Mouse (Mus musculus): ENCODE measurements around the gene Dazap2. TPM values are rescaled to one million over a fixed set of nuclear protein-coding genes. Genes with fewer than 3 reads are reported as not detected.
"Not testable (repeated sequence)": the region's sequence is repeated elsewhere in the genome, so short reads cannot be mapped to it uniquely, and the experiment has no call there.

The Dazap2 gene
- total RNA-seq, 4 experiments from 2014 or later, result 106 to 135 (median 115) TPM

DNA sequence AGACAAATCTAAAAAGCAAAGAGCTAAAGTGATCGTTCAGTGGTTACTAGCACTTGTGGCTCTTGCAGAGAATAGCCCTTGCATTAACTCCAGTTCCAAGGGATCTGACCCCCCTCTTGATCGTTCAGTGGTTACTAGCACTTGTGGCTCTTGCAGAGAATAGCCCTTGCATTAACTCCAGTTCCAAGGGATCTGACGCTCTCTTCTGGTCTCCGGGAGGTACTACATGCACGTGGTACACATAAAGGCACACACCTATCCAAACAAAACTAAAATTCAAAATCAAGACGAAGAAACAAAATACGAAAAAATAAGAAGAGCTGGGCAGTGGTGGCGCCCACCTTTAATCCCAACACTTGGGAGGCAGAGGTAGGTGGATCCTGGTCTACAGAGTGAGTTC is 8.5 kb upstream of the Dazap2 start:
- not testable (repeated sequence) for DNase-seq (ENCODE audit: low spot score in 2 of 2)

GRCm38 (mm10) chr15:100611951-100612350 is 3.2 kb upstream of the Dazap2 start:
- DNase-seq (ENCODE audit: low spot score in 2 of 2), result no peak

- DNase-seq (ENCODE audit: low spot score in 2 of 2), result no peak
Measured at GRCm38 (mm10) chr15:100612432-100612831, 2.7 kb upstream of the Dazap2 start.

- DNase-seq (ENCODE audit: low spot score in 2 of 2), result peak in 1 of 2 experiments; percentile 80
Measured at GRCm38 (mm10) chr15:100613584-100613983, 1.6 kb upstream of the Dazap2 start.

DNA sequence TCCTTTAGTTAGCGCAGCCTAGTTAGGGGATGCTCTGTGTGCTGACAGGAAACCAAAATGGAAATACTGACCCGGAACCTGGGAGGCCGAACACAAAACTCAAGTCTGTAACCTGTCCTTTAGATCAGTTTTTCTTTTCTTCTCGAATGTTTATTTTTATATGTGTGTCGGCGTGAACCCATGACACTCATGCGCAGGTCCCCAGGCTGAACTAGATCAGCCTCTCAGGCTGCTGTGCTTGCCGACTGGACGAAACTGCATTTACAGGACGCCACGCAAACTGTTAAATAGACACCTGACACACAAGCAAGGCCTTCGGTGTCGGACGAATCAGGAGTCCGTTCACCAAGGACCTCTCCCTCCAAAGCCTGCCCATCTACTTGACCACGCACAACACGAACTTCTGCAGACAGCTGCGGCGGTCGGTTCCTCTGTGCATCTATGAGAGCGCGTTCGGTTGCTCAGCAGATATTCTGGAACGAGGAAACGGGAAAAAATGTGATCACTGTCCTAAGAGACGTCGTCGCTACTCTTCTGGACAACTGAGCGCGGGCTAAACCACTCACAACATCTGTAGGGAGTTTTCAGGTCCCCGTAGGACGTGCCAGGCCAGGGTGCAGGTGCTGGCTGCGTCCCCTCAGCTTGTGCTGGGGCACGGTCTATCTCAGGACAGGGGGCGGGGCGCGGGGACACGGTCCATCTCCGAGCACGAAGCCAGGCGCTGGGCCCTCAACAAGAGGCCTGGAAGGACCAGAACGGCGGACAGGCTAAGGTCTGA is 742 bp upstream of the Dazap2 start:
- peak in 1 of 2 experiments; percentile 55 for DNase-seq (ENCODE audit: low spot score in 2 of 2)

DNA sequence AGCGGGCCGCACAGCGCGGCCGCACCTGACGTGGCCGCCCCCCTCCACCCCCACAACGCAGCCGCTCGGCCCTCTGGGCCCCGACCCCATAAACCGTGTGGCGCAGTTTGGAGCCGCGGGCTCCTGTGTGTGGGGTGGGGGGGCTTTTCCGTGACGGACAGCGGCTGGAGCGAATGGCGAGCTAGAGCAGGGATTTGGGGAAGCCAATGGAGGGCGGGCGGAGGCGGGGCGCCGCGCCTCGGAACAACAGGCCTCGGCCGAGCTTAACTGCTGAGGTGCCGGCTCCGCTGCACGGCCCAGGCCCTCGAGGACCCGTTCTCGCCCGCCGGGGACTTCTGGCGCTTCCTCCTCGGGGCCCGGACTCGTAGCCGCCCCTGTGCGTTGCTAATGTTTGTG is 674 bp downstream of the Dazap2 start:
- DNase-seq (ENCODE audit: low spot score in 2 of 2), result peak; percentile 82 to 87

- DNase-seq (ENCODE audit: low spot score in 2 of 2), result no peak
Measured at GRCm38 (mm10) chr15:100616221-100616620, 1.1 kb downstream of the Dazap2 start.

GRCm38 (mm10) chr15:100619200-100619599 is 4.1 kb downstream of the Dazap2 start:
- DNase-seq (ENCODE audit: low spot score in 2 of 2), result no peak

- not testable (repeated sequence) for DNase-seq (ENCODE audit: low spot score in 2 of 2)
Measured at GRCm38 (mm10) chr15:100621671-100622070, 6.5 kb downstream of the Dazap2 start.

DNA sequence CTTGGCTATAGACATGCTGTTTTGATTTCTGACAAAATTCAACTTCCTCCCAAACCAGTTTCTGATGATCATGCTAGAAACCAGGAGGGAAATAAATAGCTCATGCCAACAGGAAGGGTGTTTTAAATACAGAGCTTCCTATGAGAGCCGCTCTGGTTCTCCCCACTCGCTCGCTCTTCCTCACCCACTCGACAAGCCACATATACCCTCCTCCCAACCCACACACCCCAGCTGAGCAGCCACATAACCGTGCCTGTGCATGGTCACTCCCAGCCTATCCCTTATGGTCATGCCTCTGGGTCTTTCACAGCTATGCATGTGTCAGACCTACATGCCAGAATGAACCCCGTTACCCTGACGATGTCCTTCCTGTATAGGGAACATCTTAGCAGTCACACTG is 7.0 kb downstream of the Dazap2 start:
- DNase-seq (ENCODE audit: low spot score in 2 of 2), result no peak

DNA sequence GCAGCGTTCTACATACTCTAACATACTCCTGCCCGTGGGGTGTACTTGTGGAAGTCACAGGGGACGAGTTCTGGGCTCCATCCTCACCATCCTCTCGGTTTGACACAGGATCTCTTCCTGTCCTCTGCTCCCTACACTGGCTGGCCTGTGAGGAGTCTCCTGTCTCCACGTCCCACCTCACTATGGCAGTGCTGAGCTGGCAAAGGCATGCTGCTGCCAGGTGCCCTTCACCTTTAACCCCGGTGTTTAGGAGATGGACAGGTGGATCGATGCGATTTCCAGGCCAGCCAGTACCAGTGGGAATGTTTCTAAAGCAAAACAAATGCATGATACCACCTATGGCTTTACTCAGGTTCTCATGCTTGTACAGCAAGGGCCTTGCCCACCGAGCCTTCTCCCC is 8.6 kb downstream of the Dazap2 start:
- DNase-seq (ENCODE audit: low spot score in 2 of 2), result no peak

DNA sequence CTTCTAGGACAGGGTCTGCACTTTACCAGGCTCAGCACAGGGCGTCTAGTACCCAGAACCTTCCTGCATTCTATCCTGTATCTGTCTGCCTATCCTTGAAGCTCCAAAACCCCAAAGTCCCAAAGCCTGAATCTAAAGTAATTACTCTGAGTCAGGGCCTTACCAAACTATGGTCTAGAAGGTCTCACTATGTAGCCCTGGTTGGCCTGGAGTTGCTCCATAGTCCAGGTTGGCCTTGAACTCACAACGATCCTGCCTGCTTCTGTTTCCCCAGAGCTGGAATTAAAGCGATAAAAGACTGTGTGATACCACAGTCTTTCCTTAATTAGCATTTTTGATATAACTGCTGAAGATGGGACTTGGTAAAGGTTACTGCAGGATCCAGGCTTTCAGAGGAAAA is 9.3 kb downstream of the Dazap2 start:
- no peak for DNase-seq (ENCODE audit: low spot score in 2 of 2)

DNA sequence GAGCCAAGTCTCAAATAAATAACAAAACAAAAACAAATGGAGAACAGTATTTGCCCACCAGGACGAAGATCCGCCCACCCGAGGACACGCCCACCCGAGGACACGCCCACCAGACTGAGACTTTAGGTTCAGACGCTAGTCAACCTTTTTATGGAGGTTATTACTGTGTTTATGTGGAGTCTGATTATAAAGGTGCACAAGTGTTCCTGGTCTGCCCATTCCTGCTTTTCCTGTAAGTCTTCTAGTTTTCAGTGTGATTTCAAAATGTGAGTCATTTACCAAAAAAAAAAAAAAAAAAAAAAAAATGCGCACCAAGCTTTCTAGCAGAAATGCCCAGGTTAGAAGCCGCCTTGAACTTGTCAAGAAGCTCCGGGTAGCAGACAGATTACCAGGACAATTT is 12.1 kb downstream of the Dazap2 start:
- no peak for DNase-seq (ENCODE audit: low spot score in 2 of 2)

DNA sequence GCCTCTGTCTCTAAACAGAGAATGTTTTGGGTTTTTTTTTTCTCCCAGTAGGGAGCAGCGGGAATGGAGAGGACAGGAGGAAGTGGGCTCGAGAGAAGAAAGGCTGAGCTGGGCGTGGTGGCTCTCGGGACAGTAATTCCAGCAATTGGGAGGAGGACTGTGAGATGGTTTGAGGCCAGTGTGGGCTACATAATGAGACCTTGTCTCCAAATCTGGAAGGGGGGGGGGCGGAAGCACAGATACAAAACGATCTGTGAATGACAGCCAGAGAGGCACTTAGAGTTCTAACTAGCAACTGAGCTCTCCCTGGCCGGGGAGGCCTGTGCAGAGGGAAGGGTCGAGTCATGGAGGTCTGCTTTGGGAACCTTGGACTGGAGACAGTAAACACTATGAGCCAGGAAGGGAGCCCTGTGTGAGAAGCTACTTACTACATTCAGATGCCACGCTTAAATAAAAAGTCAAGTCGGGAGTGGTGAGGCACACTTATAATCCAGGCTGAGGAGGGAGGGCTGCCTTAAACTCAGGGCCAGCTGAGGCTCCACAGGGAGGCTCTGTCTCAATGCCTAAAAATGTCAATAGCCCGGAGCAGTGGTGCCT is 12.7 kb downstream of the Dazap2 start:
- no peak for DNase-seq (ENCODE audit: low spot score in 2 of 2)

- no peak for DNase-seq (ENCODE audit: low spot score in 2 of 2)
Measured at GRCm38 (mm10) chr15:100628797-100629196, 13.6 kb downstream of the Dazap2 start.

DNA sequence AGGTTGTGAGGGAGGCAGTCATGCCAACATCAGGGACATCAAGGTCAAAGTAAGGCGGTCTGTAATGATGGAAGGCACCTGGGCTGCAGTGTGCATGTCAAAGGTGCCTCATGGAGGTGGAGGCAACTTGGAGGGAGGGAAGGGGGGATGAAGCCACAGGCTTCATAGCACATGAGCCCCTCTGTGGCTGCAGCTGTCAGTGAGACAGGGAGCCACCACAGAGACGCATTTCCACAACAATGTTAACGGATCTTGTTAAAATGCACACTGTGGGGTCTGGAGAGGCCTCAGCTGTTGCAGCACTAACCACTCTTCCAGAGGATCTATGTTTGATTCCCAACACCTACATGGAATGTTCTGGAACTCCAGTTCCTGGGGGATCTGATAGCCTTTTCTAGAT is 15.0 kb downstream of the Dazap2 start:
- no peak for DNase-seq (ENCODE audit: low spot score in 2 of 2)

DNA sequence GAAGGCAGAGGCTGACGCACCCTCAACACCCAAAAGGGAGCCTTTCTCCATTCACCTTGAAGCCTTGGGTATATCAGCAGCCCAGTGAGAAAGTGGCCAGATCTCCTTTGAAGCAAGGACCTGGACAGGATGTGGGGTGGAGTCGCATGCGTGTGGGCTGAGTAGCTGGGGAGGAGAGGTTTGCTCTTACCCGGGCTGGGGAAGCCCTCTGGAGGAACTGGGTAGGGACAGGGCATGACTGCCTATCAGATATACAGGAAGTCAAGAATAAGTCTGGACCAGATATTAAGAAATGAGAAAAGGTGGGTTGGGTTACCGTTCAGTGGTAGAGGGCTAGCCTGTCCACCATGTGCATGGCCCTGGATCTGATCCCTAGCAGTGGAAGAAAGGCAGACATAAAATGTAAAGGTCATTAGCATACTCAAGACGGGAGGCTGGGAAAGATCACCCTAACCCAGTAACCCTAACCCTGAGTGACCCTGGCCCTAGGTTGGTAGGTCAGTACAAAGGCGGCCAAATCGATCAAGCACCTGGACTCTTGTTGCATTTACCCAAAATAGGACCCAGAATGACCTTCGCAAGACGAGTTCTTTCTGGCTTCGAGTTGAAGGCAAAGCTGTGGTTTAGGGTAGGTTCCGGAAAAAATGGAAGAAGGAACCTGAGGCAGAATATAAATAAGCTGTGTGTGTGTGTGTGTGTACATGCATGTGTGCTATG is 16.5 kb downstream of the Dazap2 start:
- no peak for DNase-seq (ENCODE audit: low spot score in 2 of 2)

GRCm38 (mm10) chr15:100632323-100632722 is 17.2 kb downstream of the Dazap2 start:
- DNase-seq (ENCODE audit: low spot score in 2 of 2), result no peak

DNA sequence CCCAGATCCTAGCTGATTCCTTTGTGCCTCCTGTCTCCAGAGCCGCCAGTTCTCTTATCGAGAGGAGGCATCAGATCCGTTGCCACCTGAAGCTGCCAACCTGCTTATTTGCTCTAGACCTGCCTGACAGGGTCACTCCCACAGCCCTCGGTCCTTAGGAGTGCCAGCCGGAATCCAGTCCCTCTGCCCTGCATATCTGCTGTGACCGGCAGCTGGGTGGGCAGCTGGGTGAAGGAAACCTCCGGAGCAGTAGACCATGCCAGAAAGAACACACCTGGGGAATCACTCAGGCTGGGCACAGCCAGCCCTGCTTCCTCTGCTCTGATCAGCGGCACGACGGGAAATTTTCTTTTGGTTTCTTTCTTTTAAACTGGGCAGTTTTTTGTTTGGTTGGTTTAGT is 18.2 kb downstream of the Dazap2 start:
- no peak for DNase-seq (ENCODE audit: low spot score in 2 of 2)

GRCm38 (mm10) chr15:100635239-100635638 is 20.1 kb downstream of the Dazap2 start:
- no peak for DNase-seq (ENCODE audit: low spot score in 2 of 2)

DNA sequence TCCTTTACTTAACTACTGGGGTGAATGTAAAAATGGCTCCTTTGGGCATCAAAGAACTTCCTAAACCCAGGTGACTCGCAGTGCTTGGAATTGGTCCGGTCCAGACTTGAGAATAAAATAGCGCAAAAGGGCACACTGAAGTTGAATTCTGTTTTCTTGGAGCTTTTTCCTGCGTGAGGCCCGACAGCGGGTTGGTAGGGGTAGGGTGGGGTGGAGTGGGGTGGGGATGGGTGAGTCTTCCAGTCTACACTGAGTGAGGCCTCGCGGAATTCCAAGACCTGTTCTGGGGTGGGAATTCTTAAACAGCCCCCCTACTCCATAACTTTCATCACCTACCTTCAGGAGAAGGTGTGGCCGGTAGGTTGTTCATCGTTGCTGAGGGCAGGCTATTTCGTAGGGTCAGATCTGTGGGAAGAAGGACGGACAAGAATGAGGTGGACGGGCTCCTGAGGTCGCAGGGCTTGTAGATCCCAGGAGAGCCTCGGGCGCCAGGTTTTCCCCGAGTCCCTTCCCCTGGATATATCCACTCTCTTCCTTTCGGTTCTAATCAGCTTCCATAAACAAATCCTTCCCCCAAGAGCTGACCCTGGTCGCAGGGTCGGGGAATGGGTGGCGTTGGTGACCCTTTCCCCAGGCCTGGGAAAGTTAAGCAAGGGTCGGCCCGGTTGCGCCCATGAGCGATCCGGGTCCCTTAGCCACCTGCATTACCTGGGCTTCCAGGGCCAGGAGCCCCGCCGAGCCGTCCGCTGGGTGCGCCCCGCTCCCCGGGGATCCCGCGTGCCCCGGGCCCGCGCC is 20.9 kb downstream of the Dazap2 start:
- no peak for DNase-seq (ENCODE audit: low spot score in 2 of 2)
